Mouse (Mus musculus): Measurements from ENCODE around the gene Tcf7l2.

GRCm38 (mm10) chr19:55752861-55753260, 11.2 kb downstream of the Tcf7l2 start:
- no peak for TF ChIP-seq CTCF (IDR thresholded peaks at IDR 0.05; ENCODE audit: low read depth)
- no peak for TF ChIP-seq EP300 (IDR thresholded peaks at IDR 0.05; ENCODE audit: low read depth)

Measured in heart, postnatal 0 days (tissue).